Mouse (Mus musculus): ENCODE results near the gene Arhgap4. TPM values are rescaled to one million over a fixed set of nuclear protein-coding genes. Genes with fewer than 3 reads are reported as not detected.

Arhgap4 gene
- polyA plus RNA-seq, 1 experiment from 2014 or later = 3.2 TPM

- Histone ChIP-seq H3K9me3 (ENCODE audit: control insufficient read depth, low read depth, low read length) (no peaks in the 10 kb centered on the region), H3K27me3 (ENCODE audit: control insufficient read depth, insufficient read depth, low read length) (no peaks in the 10 kb centered on the region), H3K4me3 (ENCODE audit: low read depth, low read length) (peak overlapping the region; percentile 62), H3K4me1 (ENCODE audit: control insufficient read depth, insufficient read depth, low read length) (0 out of 2 replicates have a peak, but pooled peaks cover 3% of the 10 kb centered on the region), H3K4me2 (replicated peaks; ENCODE audit: low read depth, low read length) (peak overlapping the region; percentile 58), H3K9ac (replicated peaks; ENCODE audit: low read depth, low read length) (no peak overlapping the region), H3K36me3 (ENCODE audit: control insufficient read depth, insufficient read depth, low read length) (peaks cover 3% of the 10 kb centered on the region; the same call in 1 of the 2 replicates), H3K27ac (ENCODE audit: low read length) (no peak overlapping the region)
- 21% methylated on average over 3 of the region's 3 CpGs for WGBS
- ATAC-seq (ENCODE audit: insufficient number of reproducible peaks, insufficient read depth, low FRiP score, low read depth) = no peak
These were observed 42.7 kb upstream of the Arhgap4 start for GRCm38 (mm10) chrX:73964363-73964762.

- ATAC-seq (ENCODE audit: insufficient number of reproducible peaks, insufficient read depth, low FRiP score, low read depth) = no peak
- Histone ChIP-seq H3K27ac (ENCODE audit: low read length) (no peak overlapping the region), H3K4me3 (ENCODE audit: low read depth, low read length) (no peak overlapping the region), H3K9ac (replicated peaks; ENCODE audit: low read depth, low read length) (no peak overlapping the region), H3K4me1 (ENCODE audit: control insufficient read depth, insufficient read depth, low read length) (no peaks in the 10 kb centered on the region), H3K9me3 (ENCODE audit: control insufficient read depth, low read depth, low read length) (no peaks in the 10 kb centered on the region), H3K4me2 (replicated peaks; ENCODE audit: low read depth, low read length) (no peak overlapping the region), H3K36me3 (ENCODE audit: control insufficient read depth, insufficient read depth, low read length) (peaks cover 58% of the 10 kb centered on the region), H3K27me3 (ENCODE audit: control insufficient read depth, insufficient read depth, low read length) (no peaks in the 10 kb centered on the region)
- 99% methylated on average over 5 of the region's 6 CpGs for WGBS
These were observed 33.3 kb upstream of the Arhgap4 start for GRCm38 (mm10) chrX:73954988-73955387.

- Histone ChIP-seq H3K9me3 (ENCODE audit: control insufficient read depth, low read depth, low read length) (no peaks in the 10 kb centered on the region), H3K27me3 (ENCODE audit: control insufficient read depth, insufficient read depth, low read length) (no peaks in the 10 kb centered on the region), H3K27ac (ENCODE audit: low read length) (no peak overlapping the region), H3K4me1 (ENCODE audit: control insufficient read depth, insufficient read depth, low read length) (no peaks in the 10 kb centered on the region), H3K9ac (replicated peaks; ENCODE audit: low read depth, low read length) (no peak overlapping the region), H3K4me2 (replicated peaks; ENCODE audit: low read depth, low read length) (no peak overlapping the region), H3K4me3 (ENCODE audit: low read depth, low read length) (no peak overlapping the region), H3K36me3 (ENCODE audit: control insufficient read depth, insufficient read depth, low read length) (peaks cover 66% of the 10 kb centered on the region)
- WGBS = 85% methylated on average over 5 of the region's 5 CpGs
- no peak for ATAC-seq (ENCODE audit: insufficient number of reproducible peaks, insufficient read depth, low FRiP score, low read depth)
These were observed 30.9 kb upstream of the Arhgap4 start for GRCm38 (mm10) chrX:73952603-73953002.

- ATAC-seq (ENCODE audit: insufficient number of reproducible peaks, insufficient read depth, low FRiP score, low read depth) = no peak
- H3K4me1 ChIP-seq (ENCODE audit: control insufficient read depth, insufficient read depth, low read length) = no peaks in the 10 kb centered on the region
- H3K9me3 ChIP-seq (ENCODE audit: control insufficient read depth, low read depth, low read length) = no peaks in the 10 kb centered on the region
- H3K27ac ChIP-seq (ENCODE audit: low read length) = no peak overlapping the region
- WGBS = 95% methylated on average over 10 of the region's 10 CpGs
- H3K36me3 ChIP-seq (ENCODE audit: control insufficient read depth, insufficient read depth, low read length) = peaks cover 56% of the 10 kb centered on the region
- no peak overlapping the region for H3K4me3 ChIP-seq (ENCODE audit: low read depth, low read length)
- no peaks in the 10 kb centered on the region for H3K27me3 ChIP-seq (ENCODE audit: control insufficient read depth, insufficient read depth, low read length)
- H3K9ac ChIP-seq (replicated peaks; ENCODE audit: low read depth, low read length) = no peak overlapping the region
- H3K4me2 ChIP-seq (replicated peaks; ENCODE audit: low read depth, low read length) = no peak overlapping the region
These were observed 27.7 kb upstream of the Arhgap4 start for GRCm38 (mm10) chrX:73949341-73949740.

GRCm38 (mm10) chrX:73948647-73949046, 27.0 kb upstream of the Arhgap4 start:
- Histone ChIP-seq H3K36me3 (ENCODE audit: control insufficient read depth, insufficient read depth, low read length) (peaks cover 58% of the 10 kb centered on the region), H3K9me3 (ENCODE audit: control insufficient read depth, low read depth, low read length) (no peaks in the 10 kb centered on the region), H3K27me3 (ENCODE audit: control insufficient read depth, insufficient read depth, low read length) (no peaks in the 10 kb centered on the region), H3K4me2 (replicated peaks; ENCODE audit: low read depth, low read length) (no peak overlapping the region), H3K27ac (ENCODE audit: low read length) (no peak overlapping the region), H3K9ac (replicated peaks; ENCODE audit: low read depth, low read length) (no peak overlapping the region), H3K4me1 (ENCODE audit: control insufficient read depth, insufficient read depth, low read length) (no peaks in the 10 kb centered on the region), H3K4me3 (ENCODE audit: low read depth, low read length) (no peak overlapping the region)
- WGBS = 36% methylated on average over 4 of the region's 4 CpGs
- ATAC-seq (ENCODE audit: insufficient number of reproducible peaks, insufficient read depth, low FRiP score, low read depth) = peak; percentile 21; the same call in 1 of the 2 replicates

GRCm38 (mm10) chrX:73946896-73947295, 25.2 kb upstream of the Arhgap4 start:
- no peaks in the 10 kb centered on the region for H3K27me3 ChIP-seq (ENCODE audit: control insufficient read depth, insufficient read depth, low read length)
- H3K9me3 ChIP-seq (ENCODE audit: control insufficient read depth, low read depth, low read length) = no peaks in the 10 kb centered on the region
- H3K4me2 ChIP-seq (replicated peaks; ENCODE audit: low read depth, low read length) = no peak overlapping the region
- ATAC-seq (ENCODE audit: insufficient number of reproducible peaks, insufficient read depth, low FRiP score, low read depth) = no peak
- H3K4me1 ChIP-seq (ENCODE audit: control insufficient read depth, insufficient read depth, low read length) = no peaks in the 10 kb centered on the region
- H3K36me3 ChIP-seq (ENCODE audit: control insufficient read depth, insufficient read depth, low read length) = peaks cover 52% of the 10 kb centered on the region
- 77% methylated on average over 6 of the region's 6 CpGs for WGBS
- H3K9ac ChIP-seq (replicated peaks; ENCODE audit: low read depth, low read length) = no peak overlapping the region
- H3K27ac ChIP-seq (ENCODE audit: low read length) = no peak overlapping the region
- no peak overlapping the region for H3K4me3 ChIP-seq (ENCODE audit: low read depth, low read length)

- H3K4me1 ChIP-seq (ENCODE audit: control insufficient read depth, insufficient read depth, low read length) = no peaks in the 10 kb centered on the region
- no peak overlapping the region for H3K9ac ChIP-seq (replicated peaks; ENCODE audit: low read depth, low read length)
- no peak overlapping the region for H3K27ac ChIP-seq (ENCODE audit: low read length)
- H3K4me2 ChIP-seq (replicated peaks; ENCODE audit: low read depth, low read length) = no peak overlapping the region
- ATAC-seq (ENCODE audit: insufficient number of reproducible peaks, insufficient read depth, low FRiP score, low read depth) = no peak
- no peak overlapping the region for H3K4me3 ChIP-seq (ENCODE audit: low read depth, low read length)
- H3K27me3 ChIP-seq (ENCODE audit: control insufficient read depth, insufficient read depth, low read length) = no peaks in the 10 kb centered on the region
- WGBS = 84% methylated on average over 2 of the region's 2 CpGs
- H3K36me3 ChIP-seq (ENCODE audit: control insufficient read depth, insufficient read depth, low read length) = peaks cover 17% of the 10 kb centered on the region; the same call in 1 of the 2 replicates
- no peaks in the 10 kb centered on the region for H3K9me3 ChIP-seq (ENCODE audit: control insufficient read depth, low read depth, low read length)
These were observed 20.6 kb upstream of the Arhgap4 start for GRCm38 (mm10) chrX:73942294-73942693.

GRCm38 (mm10) chrX:73941860-73942259, 20.2 kb upstream of the Arhgap4 start:
- Histone ChIP-seq H3K4me2 (replicated peaks; ENCODE audit: low read depth, low read length) (no peak overlapping the region), H3K36me3 (ENCODE audit: control insufficient read depth, insufficient read depth, low read length) (peaks cover 17% of the 10 kb centered on the region; the same call in 1 of the 2 replicates), H3K27ac (ENCODE audit: low read length) (no peak overlapping the region), H3K4me3 (ENCODE audit: low read depth, low read length) (no peak overlapping the region), H3K4me1 (ENCODE audit: control insufficient read depth, insufficient read depth, low read length) (no peaks in the 10 kb centered on the region), H3K9me3 (ENCODE audit: control insufficient read depth, low read depth, low read length) (no peaks in the 10 kb centered on the region), H3K27me3 (ENCODE audit: control insufficient read depth, insufficient read depth, low read length) (no peaks in the 10 kb centered on the region), H3K9ac (replicated peaks; ENCODE audit: low read depth, low read length) (no peak overlapping the region)
- 79% methylated on average over 2 of the region's 2 CpGs for WGBS
- ATAC-seq (ENCODE audit: insufficient number of reproducible peaks, insufficient read depth, low FRiP score, low read depth) = no peak

GRCm38 (mm10) chrX:73931871-73932270, 10.2 kb upstream of the Arhgap4 start:
- H3K27ac ChIP-seq (ENCODE audit: low read length) = no peak overlapping the region
- no peak overlapping the region for H3K9ac ChIP-seq (replicated peaks; ENCODE audit: low read depth, low read length)
- H3K9me3 ChIP-seq (ENCODE audit: control insufficient read depth, low read depth, low read length) = no peaks in the 10 kb centered on the region
- 74% methylated on average over 2 of the region's 2 CpGs for WGBS
- H3K36me3 ChIP-seq (ENCODE audit: control insufficient read depth, insufficient read depth, low read length) = no peaks in the 10 kb centered on the region
- no peak overlapping the region for H3K4me2 ChIP-seq (replicated peaks; ENCODE audit: low read depth, low read length)
- H3K4me3 ChIP-seq (ENCODE audit: low read depth, low read length) = no peak overlapping the region
- H3K27me3 ChIP-seq (ENCODE audit: control insufficient read depth, insufficient read depth, low read length) = no peaks in the 10 kb centered on the region
- ATAC-seq (ENCODE audit: insufficient number of reproducible peaks, insufficient read depth, low FRiP score, low read depth) = no peak
- H3K4me1 ChIP-seq (ENCODE audit: control insufficient read depth, insufficient read depth, low read length) = no peaks in the 10 kb centered on the region
